Mouse (Mus musculus) limb, embryonic 12.5 days (tissue): ENCODE data around the gene Chit1. TPM values are rescaled to one million over a fixed set of nuclear protein-coding genes. Genes with fewer than 3 reads are reported as not detected.
A peak's percentile ranks its signal among the peaks of the same experiment; 100 is the strongest.

ENCODE experiments used
- ATAC-seq: fragments of 200-750 bp; cut with Nextera tagmentation; 2 replicates; pipeline ENCODE4 v1.8.0; 2017; ENCODE audit warnings: low read depth, moderate TSS enrichment; ENCODE audit not compliant: insufficient number of reproducible peaks, insufficient read depth, low FRiP score, low TSS enrichment
- H3K27ac ChIP-seq: fragments of 300-500 bp; sonication (generic); 2 replicates; pipeline ENCODE4 v1.5.1; 2016; ENCODE audit warnings: mild to moderate bottlenecking, moderate library complexity
- H3K27me3 ChIP-seq: fragments of 300-500 bp; sonication (generic); 2 replicates; pipeline ENCODE4 v1.6.1; 2016; ENCODE audit warnings: mild to moderate bottlenecking, moderate library complexity
- H3K36me3 ChIP-seq: fragments of 300-500 bp; sonication (generic); 2 replicates; pipeline ENCODE4 v1.6.1; 2016; ENCODE audit warnings: mild to moderate bottlenecking, moderate library complexity
- H3K4me1 ChIP-seq: fragments of 300-500 bp; sonication (generic); replicated peaks from 2 replicates; pipeline ENCODE4 v1.6.1; 2016
- H3K4me2 ChIP-seq: fragments of 300-500 bp; sonication (generic); 2 replicates; pipeline ENCODE4 v1.6.1; 2016; ENCODE audit warnings: mild to moderate bottlenecking, moderate library complexity
- H3K4me3 ChIP-seq: fragments of 300-500 bp; sonication (generic); replicated peaks from 2 replicates; pipeline ENCODE4 v1.5.1; 2016; ENCODE audit warnings: mild to moderate bottlenecking
- H3K9ac ChIP-seq: fragments of 300-500 bp; sonication (generic); replicated peaks from 2 replicates; pipeline ENCODE4 v1.6.1; 2016; ENCODE audit warnings: mild to moderate bottlenecking, moderate library complexity
- H3K9me3 ChIP-seq: fragments of 300-500 bp; sonication (generic); 2 replicates; pipeline ENCODE4 v1.6.1; 2016; ENCODE audit warnings: mild to moderate bottlenecking, moderate library complexity
- WGBS: fragments of 180-500 bp; shearing (Covaris S2); methylation state at CpG from one replicate; pipeline ENCODE4 v1.1.7; 2016; 5-methylcytosine and 5-hydroxymethylcytosine counted together
- polyA plus RNA-seq: library from polyadenylated mRNA; unstranded; fragments of >200 nt; fragmentation: Nextera tagmentation; extraction: Ambion mirVana; gene quantifications from 2 replicates; pipeline ENCODE4 v1.2.1, GENCODE M21; 2016

Chit1 gene
- polyA plus RNA-seq, 1 experiment from 2014 or later, result not detected

- H3K9ac ChIP-seq, result no peak overlapping the region
- 35% methylated on average over 10 of the region's 10 CpGs for WGBS
- no peak for ATAC-seq
- no peaks in the 10 kb centered on the region for H3K9me3 ChIP-seq
- H3K4me1 ChIP-seq, result peaks cover 49% of the 10 kb centered on the region
- H3K36me3 ChIP-seq, result peaks cover 20% of the 10 kb centered on the region
- no peaks in the 10 kb centered on the region for H3K27me3 ChIP-seq
- H3K27ac ChIP-seq, result 0 out of 2 replicates have a peak overlapping the region, but pooled peaks have one; percentile 13
- no peak overlapping the region for H3K4me3 ChIP-seq
- H3K4me2 ChIP-seq, result no peak overlapping the region
Measured at GRCm38 (mm10) chr1:134071411-134072018, 39.5 kb upstream of the Chit1 start.

- no peak for ATAC-seq
- H3K27ac ChIP-seq, result no peak overlapping the region
- peaks cover 28% of the 10 kb centered on the region for H3K36me3 ChIP-seq
- no peak overlapping the region for H3K9ac ChIP-seq
- H3K4me3 ChIP-seq, result no peak overlapping the region
- H3K4me1 ChIP-seq, result peaks cover 48% of the 10 kb centered on the region
- H3K4me2 ChIP-seq, result no peak overlapping the region
- H3K27me3 ChIP-seq, result no peaks in the 10 kb centered on the region
- no peaks in the 10 kb centered on the region for H3K9me3 ChIP-seq
- 79% methylated on average over 6 of the region's 6 CpGs for WGBS
Measured at GRCm38 (mm10) chr1:134073061-134073564, 37.9 kb upstream of the Chit1 start.

GRCm38 (mm10) chr1:134073658-134074057 is 37.4 kb upstream of the Chit1 start:
- 90% methylated on average over 1 of the region's 1 CpGs for WGBS
- H3K27ac ChIP-seq, result no peak overlapping the region

GRCm38 (mm10) chr1:134074184-134074583 is 36.9 kb upstream of the Chit1 start:
- Histone ChIP-seq H3K36me3 (peaks cover 28% of the 10 kb centered on the region), H3K4me2 (no peak overlapping the region), H3K4me3 (no peak overlapping the region), H3K27ac (no peak overlapping the region), H3K9ac (no peak overlapping the region), H3K9me3 (no peaks in the 10 kb centered on the region), H3K27me3 (no peaks in the 10 kb centered on the region), H3K4me1 (peaks cover 50% of the 10 kb centered on the region)
- no peak for ATAC-seq
- 42% methylated on average over 3 of the region's 3 CpGs for WGBS

More at GRCm38 (mm10) chr1:134073658-134074057, 37.4 kb upstream of the Chit1 start:
- Histone ChIP-seq H3K4me2 (no peak overlapping the region), H3K9ac (no peak overlapping the region), H3K36me3 (peaks cover 28% of the 10 kb centered on the region), H3K4me1 (peaks cover 50% of the 10 kb centered on the region), H3K27me3 (no peaks in the 10 kb centered on the region), H3K9me3 (no peaks in the 10 kb centered on the region), H3K4me3 (no peak overlapping the region)
- ATAC-seq, result no peak

GRCm38 (mm10) chr1:134074606-134075005 is 36.4 kb upstream of the Chit1 start:
- Histone ChIP-seq H3K4me2 (no peak overlapping the region), H3K9ac (no peak overlapping the region), H3K9me3 (no peaks in the 10 kb centered on the region), H3K4me1 (peaks cover 54% of the 10 kb centered on the region), H3K27ac (no peak overlapping the region; the same call in 1 of the 2 replicates), H3K4me3 (no peak overlapping the region), H3K27me3 (no peaks in the 10 kb centered on the region), H3K36me3 (peaks cover 28% of the 10 kb centered on the region)
- no peak for ATAC-seq
- WGBS, result 86% methylated on average over 10 of the region's 10 CpGs

GRCm38 (mm10) chr1:134075532-134075931 is 35.5 kb upstream of the Chit1 start:
- WGBS, result 84% methylated on average over 8 of the region's 8 CpGs
- H3K4me1 ChIP-seq, result peaks cover 56% of the 10 kb centered on the region
- 0 out of 2 replicates have a peak overlapping the region, but pooled peaks have one; percentile 6 for H3K4me2 ChIP-seq
- H3K27ac ChIP-seq, result no peak overlapping the region
- no peak overlapping the region for H3K4me3 ChIP-seq
- H3K9ac ChIP-seq, result no peak overlapping the region
- no peaks in the 10 kb centered on the region for H3K27me3 ChIP-seq
- H3K9me3 ChIP-seq, result no peaks in the 10 kb centered on the region
- H3K36me3 ChIP-seq, result peaks cover 28% of the 10 kb centered on the region
- no peak for ATAC-seq

GRCm38 (mm10) chr1:134076789-134077188 is 34.3 kb upstream of the Chit1 start:
- H3K36me3 ChIP-seq, result peaks cover 28% of the 10 kb centered on the region
- no peaks in the 10 kb centered on the region for H3K9me3 ChIP-seq
- no peak overlapping the region for H3K27ac ChIP-seq
- peaks cover 44% of the 10 kb centered on the region for H3K4me1 ChIP-seq
- H3K4me3 ChIP-seq, result 0 out of 2 replicates have a peak overlapping the region, but pooled peaks have one; percentile 1
- 81% methylated on average over 2 of the region's 2 CpGs for WGBS
- H3K27me3 ChIP-seq, result no peaks in the 10 kb centered on the region
- peak overlapping the region; percentile 77 for H3K4me2 ChIP-seq
- ATAC-seq, result no peak
- no peak overlapping the region for H3K9ac ChIP-seq

GRCm38 (mm10) chr1:134077389-134078060 is 33.5 kb upstream of the Chit1 start:
- H3K27ac ChIP-seq, result 0 out of 2 replicates have a peak overlapping the region, but pooled peaks have one; percentile 23
- peaks cover 28% of the 10 kb centered on the region for H3K36me3 ChIP-seq
- 56% methylated on average over 14 of the region's 14 CpGs for WGBS
- no peak for ATAC-seq
- peaks cover 44% of the 10 kb centered on the region for H3K4me1 ChIP-seq
- H3K27me3 ChIP-seq, result no peaks in the 10 kb centered on the region
- peak overlapping the region; percentile 66 for H3K9ac ChIP-seq
- peak overlapping the region; percentile 63 for H3K4me3 ChIP-seq
- H3K4me2 ChIP-seq, result peak overlapping the region; percentile 77
- H3K9me3 ChIP-seq, result no peaks in the 10 kb centered on the region

- H3K4me3 ChIP-seq, result peak overlapping the region; percentile 63
- peak overlapping the region; percentile 66 for H3K9ac ChIP-seq
- no peak for ATAC-seq
- no peaks in the 10 kb centered on the region for H3K9me3 ChIP-seq
- H3K27ac ChIP-seq, result peak overlapping the region; percentile 62; the same call in 1 of the 2 replicates
- WGBS, result 14% methylated on average over 19 of the region's 19 CpGs
- H3K27me3 ChIP-seq, result no peaks in the 10 kb centered on the region
- peaks cover 50% of the 10 kb centered on the region for H3K4me1 ChIP-seq
- peak overlapping the region; percentile 77 for H3K4me2 ChIP-seq
- H3K36me3 ChIP-seq, result peaks cover 28% of the 10 kb centered on the region
Measured at GRCm38 (mm10) chr1:134078061-134078795, 32.8 kb upstream of the Chit1 start.

GRCm38 (mm10) chr1:134078802-134079476 is 32.1 kb upstream of the Chit1 start, which contains the start of gene Btg2:
TSS of gene Btg2 (minus strand) at chr1:134079120.
- ATAC-seq, result peak; percentile 91
- H3K4me2 ChIP-seq, result peak within 1 kb of the TSS; percentile 77
- peak within 1 kb of the TSS; percentile 63 for H3K4me3 ChIP-seq
- H3K9ac ChIP-seq, result peak within 1 kb of the TSS; percentile 66
- H3K4me1 ChIP-seq, result peaks cover 52% of the 10 kb centered on the region
- peaks cover 28% of the 10 kb centered on the region for H3K36me3 ChIP-seq
- peak within 1 kb of the TSS; percentile 62 for H3K27ac ChIP-seq
- WGBS, result under 1% methylated on average over 62 of the region's 62 CpGs
- no peaks in the 10 kb centered on the region for H3K9me3 ChIP-seq
- no peaks in the 10 kb centered on the region for H3K27me3 ChIP-seq
